Mouse (Mus musculus) right cerebral cortex, adult 2 months (tissue): ENCODE measurements at regions not wholly inside any gene's neighbourhood (a gene's known extent, or its start where the extent isn't known, plus 50 kb on each side); places are given as distances from the start of the nearest gene placed in this dataset.

Experiments
- DNase-seq, 2 experiments: peaks; one replicate each; pipeline ENCODE4 v3.0.0; 2021 to 2022; ENCODE audit warnings: low spot score in 2 of 2

- DNase-seq = no peak
These were observed 315.9 kb downstream of the Tmem135 start for GRCm38 (mm10) chr7:89088141-89088540.

DNA sequence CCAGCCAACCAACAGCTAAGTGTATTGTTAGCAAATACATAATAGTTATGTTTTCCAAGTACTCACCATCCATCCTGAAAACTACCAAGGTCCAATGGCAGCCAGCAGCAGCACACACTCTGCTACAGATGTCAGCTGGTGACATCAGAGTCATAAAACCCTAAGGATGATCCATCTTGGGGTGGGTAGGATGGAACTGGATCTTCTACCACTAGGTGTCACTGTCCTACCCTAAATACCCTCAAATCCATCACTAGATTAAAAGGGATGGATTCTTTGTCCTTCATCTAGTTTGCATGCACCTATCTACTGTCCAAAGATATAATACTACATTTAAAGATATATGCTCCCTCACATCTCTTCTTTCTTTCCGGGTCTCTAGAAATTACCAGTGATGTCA lies 317.7 kb downstream of the Tmem135 start:
- DNase-seq = peak; percentile 29 to 37

DNA sequence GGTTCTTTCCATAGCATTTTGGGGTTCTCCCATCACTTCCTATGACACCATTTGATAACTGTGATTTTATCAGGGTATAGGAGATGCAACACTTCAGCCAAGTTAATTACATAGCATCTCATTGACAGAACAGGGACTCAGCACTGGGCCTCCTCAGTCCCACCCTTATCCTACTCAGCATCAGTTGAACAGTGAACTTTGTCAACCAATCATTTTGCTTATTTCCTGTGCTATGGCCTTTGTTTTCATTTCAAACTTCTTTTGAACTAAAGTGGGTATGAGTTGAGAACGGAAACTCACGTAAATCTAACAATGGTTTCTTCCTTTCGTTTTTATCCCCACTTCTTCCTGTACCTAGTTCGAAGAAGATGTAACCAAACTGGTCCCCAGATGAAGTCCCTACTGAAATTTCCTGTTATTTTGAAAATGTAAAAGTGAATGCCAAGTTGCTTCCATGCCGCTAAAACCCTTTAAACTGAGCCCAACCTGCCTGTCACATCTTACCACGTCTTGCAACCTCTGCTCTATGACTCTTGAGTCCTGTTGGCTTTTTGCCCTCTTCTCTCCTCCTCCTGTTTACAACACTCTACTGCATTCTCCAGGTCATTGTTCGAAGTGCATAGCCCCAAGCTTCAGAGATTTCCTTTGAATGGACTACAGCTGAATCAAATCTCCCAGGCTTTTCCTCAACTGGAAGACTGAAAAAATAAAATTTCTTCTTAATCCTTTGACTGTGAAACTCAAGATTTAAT lies 329.9 kb downstream of the Tmem135 start:
- DNase-seq = no peak

GRCm38 (mm10) chr7:89070030-89070429 lies 334.0 kb downstream of the Tmem135 start:
- DNase-seq = no peak

DNA sequence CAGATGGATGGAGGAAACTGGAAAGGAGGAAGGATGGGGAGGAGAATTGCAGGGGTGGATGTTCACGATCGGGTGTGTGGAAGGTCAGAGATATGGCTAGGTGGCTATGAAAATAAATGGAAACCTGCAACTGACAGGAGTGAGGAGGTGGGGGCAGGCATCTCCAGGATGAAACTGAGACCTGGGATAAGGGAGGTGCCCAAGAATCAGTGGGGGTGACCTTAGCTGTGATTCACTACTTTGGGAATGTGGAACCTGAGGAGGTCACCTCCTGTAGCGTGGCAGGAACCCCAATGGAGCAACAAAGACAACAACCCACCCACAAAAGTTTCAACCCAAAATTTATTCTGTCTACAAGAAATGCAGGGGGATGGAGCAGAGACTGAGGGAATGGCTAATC lies 339.6 kb downstream of the Tmem135 start:
- DNase-seq = no peak

DNA sequence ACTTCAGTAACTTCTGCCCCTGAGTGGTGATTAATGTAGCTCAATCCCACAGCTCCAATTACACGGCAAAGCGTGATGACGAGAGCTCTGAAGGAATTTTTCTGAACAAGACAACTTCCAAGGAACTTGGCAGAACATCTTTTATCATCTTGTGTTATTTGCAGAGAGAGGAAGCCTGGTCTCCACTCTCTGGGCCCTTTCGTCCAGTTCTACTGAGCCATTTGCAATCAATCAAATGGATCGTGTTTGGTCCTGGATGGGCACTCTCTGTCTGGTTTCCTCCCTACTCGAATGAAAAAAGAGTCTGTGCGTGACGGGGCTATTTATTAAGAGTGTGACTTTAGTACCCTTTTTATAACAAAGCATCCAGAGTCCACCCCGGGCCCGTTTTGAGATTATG lies 340.4 kb downstream of the Tmem135 start:
- DNase-seq = no peak

DNA sequence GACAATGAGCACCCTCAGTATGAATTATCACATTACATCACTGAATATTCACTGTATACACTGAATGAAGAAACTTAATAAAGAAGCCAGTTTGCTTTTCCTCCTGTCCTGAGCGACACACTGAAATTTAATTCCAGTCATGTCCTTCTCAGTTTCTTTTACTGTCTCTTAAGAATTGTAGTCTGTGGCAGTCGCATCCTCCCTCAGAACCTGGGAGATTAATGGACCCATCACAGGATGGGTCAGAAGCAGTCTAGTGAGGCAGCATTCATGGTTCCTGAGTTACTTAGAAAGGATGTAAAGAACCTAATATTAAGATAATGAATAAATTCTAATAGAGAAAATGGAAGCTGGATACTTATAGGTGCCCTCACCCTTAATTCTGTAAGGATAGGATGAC lies 349.5 kb downstream of the Tmem135 start:
- DNase-seq = no peak

DNA sequence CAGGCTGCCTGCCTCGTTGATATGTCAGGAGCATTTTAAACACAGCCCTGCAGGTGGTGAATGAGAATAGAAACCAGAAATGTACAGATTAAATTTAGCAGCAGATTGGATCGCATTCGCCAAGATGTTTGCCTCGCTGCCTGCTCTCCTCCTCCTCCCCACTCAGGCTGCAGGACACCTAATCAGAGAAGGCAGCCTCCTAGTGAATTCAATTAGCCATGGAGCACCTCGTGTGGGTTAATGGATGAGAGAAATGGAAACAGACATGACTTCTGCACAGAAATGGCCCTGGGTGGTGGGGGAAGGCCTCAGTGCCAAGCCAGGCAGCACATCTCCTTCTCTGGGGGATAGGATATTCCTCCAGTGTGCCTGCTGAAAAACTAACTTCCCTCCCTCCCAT lies 352.8 kb downstream of the Tmem135 start:
- peak; percentile 34 to 41 for DNase-seq

DNA sequence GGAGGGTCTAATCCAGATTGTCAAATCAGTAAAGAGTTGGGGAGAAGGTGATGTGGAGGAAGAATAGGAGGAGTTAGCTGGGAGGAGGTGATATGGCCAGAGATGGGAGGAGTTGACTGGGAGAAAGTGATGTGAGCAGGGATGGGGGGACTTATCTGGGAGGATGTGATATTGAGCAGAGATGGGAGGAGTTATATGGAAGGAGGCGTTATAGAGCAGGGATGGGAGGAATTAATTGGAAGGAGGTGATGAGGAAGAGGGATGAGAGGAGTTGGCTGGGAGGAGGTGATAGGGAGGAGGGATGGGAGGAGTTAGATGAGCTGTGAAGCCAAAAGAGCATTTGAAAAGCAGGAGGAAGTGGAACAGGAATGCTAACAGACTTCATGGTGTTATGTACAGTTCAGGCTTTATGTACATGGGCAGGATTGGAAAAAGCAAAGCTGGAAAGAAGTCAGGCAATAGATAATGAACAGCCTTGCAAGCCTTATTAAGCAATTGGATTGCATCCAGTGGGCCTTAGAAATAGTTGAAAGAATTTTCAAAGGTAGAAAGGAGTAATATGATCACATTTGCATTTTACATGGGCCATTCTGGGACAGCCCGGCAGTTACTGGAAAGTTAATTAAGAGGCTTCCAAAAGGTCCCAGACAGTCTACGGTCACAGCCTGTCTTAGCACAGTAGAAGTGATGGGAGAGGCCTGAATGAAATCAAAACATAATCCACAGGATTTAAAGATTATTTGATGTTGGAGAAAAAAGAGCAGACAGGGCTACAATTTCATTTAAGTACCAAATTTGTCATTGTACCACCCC lies 357.4 kb downstream of the Tmem135 start:
- no peak for DNase-seq

GRCm38 (mm10) chr7:89042977-89043376 lies 361.0 kb downstream of the Tmem135 start:
- DNase-seq = peak in 1 of 2 experiments; percentile 34

- DNase-seq = no peak
These were observed 362.7 kb downstream of the Tmem135 start for GRCm38 (mm10) chr7:89041287-89041686.

DNA sequence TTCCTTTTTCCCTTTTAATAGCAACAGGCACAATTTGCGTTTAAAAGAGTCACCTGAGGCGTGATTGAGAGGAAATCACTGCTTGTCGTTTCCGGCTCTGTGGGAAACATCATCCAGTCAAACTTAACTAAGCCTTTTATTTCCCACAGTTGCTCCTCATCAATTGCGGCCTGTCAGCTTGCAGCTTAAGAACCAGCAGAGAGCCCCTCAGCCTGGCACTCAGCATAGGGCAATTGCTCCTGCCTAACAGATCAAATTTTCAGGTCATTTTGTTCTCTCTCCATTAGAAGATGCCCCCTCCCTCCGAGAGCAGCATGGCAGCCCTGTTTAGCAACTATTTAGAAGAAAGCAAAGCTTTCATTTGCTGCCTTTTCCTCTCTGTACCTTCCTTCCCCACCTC lies 363.9 kb downstream of the Tmem135 start:
- DNase-seq = no peak

DNA sequence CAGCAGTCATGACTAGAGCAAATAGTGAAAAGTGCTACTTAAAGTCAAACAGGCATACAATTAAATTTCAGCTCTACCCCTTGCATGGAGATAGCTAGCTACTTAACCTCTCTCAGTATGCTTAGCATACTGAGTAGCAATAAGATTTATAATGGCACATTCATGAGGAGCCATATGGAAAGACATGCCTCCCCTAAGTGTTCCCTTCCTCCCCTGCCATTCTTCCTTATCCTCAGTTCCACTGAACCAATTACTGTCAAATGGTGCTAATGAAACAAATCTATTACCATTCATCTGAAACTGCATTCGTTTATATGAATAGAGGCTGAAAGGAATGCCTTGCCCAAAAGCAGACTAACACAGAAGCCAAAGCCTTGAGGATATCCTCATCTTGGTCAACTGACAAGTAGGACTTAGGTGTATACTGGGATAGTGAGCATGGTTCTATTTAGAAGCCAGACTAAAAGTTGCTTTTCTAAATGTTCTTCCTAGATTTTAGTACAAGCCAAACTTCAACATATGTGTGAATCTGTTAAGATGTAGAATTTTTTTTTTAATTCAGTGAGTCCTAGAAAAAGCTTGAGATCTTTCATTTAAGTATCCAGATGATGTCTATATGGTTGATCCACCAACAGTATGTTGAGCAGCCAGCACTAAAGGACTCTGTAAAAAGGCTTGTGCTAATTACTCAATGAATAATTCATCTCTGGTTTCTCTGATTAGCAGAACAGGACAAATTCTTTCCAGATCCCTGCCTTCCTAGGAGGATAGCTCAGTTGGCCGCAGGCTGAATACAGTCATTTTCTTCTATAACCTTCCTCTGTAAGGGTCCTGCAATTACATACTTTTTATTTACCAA lies 368.7 kb downstream of the Tmem135 start:
- no peak for DNase-seq

DNA sequence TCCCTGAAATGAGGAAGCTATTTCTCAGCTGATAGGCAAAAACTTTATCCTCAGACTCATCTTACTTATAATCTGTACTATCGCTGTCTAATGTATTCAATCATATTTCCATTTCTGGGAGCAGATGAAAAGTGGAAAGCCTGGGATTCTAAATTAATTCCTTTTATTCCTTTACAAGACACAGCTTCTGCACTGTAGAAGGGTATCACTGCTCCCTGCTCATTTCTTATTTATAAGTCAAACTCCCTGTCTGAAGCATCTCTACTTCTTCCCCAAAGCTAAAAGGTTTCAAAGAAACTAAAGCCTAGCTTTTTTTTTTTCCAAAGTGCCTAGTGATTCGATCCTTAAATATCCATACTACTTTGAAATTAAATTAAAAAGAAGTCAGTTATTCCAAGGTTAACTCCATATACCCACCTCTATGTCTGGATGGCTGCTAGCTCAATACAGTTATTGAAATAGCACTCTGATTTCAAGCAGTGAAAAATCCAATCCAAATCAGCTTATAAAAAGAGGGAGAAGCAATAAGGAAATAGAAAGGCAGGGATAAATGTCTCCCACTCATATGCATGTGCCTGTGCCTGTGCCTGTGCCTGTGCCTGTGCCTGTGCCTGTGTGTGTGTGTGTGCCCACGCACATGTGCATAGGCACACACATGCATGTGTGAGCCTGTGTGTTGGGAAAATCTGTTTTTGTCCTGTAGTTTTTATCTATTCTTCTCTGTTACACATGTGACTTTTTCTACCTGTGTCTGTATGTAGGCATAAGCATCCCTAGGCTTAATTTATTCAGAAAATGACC lies 380.6 kb downstream of the Tmem135 start:
- DNase-seq = no peak

GRCm38 (mm10) chr7:88998815-88999392 lies 405.1 kb downstream of the Tmem135 start:
- DNase-seq = no peak

- DNase-seq = no peak
These were observed 406.1 kb downstream of the Tmem135 start for GRCm38 (mm10) chr7:88997815-88998477.

DNA sequence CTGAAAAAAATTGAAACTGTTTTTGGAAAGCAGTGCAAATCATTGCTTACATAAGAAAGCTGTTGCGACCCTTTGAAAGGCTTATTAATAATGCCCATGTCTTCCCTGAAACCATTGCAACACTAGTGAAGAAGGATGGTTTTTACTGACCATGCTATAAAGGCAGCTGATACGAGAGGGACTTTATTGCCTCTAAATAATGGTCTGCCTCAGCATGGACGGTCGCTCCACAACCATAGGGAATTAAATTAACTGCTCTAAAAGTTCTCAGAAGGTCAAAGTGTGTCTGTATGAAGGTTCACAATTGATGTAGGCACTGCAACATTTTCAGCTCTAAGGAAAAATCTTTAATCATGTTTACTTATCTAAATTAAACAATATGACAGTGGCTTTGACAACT lies 429.6 kb downstream of the Tmem135 start:
- no peak for DNase-seq

GRCm38 (mm10) chr7:88960841-88961240 lies 443.2 kb downstream of the Tmem135 start:
- no peak for DNase-seq

- no peak for DNase-seq
These were observed 443.8 kb downstream of the Tmem135 start for GRCm38 (mm10) chr7:88960190-88960589.

DNA sequence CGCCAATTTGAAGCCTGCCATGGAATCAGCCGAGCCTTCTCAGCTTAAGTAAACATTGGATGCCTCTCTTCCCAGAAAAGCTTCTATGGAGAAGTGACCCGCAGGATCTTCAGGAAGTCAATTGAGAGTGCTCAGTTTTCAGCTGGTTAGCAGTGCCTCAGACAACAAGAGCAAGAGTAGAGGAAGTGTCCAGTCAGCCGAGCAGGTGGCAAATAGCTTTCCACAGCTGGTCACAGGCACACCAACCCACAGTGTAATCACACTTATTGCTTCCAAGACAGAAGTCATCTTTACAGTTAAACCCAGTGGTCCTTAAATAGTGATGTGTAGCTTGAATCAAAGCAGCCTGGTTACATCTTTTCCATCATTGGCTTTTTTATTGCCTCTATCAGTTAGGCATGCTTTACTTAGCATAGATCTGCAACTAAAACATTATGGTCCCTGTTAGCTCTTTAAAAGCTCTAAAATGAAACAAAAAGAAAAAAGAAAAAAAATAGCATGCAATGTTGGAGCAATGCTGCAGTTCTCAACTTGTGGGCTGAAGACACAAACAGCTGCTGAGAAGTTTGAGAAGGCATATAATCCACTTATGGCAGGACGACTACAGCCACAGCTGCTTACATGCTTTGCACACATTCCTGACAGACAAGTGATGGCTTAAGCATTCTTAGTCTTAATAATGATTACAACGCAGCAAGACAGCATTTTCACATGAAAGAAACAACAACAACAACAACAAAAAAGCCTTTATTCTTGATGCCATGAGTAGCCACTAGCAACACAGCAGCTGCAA lies 444.5 kb downstream of the Tmem135 start:
- peak in 1 of 2 experiments; percentile 4 for DNase-seq
